Mouse (Mus musculus): ENCODE measurements around the gene Rab3gap1. TPM values are rescaled to one million over a fixed set of nuclear protein-coding genes. Genes with fewer than 3 reads are reported as not detected.

Rab3gap1 gene
- polyA plus RNA-seq, 1 experiment from 2014 or later: 17.0 TPM

Other genes with a start within 250 kb of the Rab3gap1 start
- 1.5 and 3.5 TPM in 2 replicates for gene Tmem163, start 189.2 kb upstream of the Rab3gap1 start, polyA plus RNA-seq (2016; fragmentation: Nextera tagmentation; extraction: Ambion mirVana)
- gene Acmsd, start 139.4 kb upstream of the Rab3gap1 start, polyA plus RNA-seq (2016; fragmentation: Nextera tagmentation; extraction: Ambion mirVana): 0.23 and 0.29 TPM in 2 replicates
- 81.4 and 94.9 TPM in 2 replicates for gene Ccnt2, start 94.6 kb upstream of the Rab3gap1 start, polyA plus RNA-seq (2016; fragmentation: Nextera tagmentation; extraction: Ambion mirVana)
- not detected in 2 replicates for gene Map3k19, start 13.7 kb upstream of the Rab3gap1 start, polyA plus RNA-seq (2016; fragmentation: Nextera tagmentation; extraction: Ambion mirVana)
- gene Zranb3, start 234.3 kb downstream of the Rab3gap1 start, polyA plus RNA-seq (2016; fragmentation: Nextera tagmentation; extraction: Ambion mirVana): 12.5 and 16.6 TPM in 2 replicates
- 77.1 and 86.2 TPM in 2 replicates for gene R3hdm1, start 234.5 kb downstream of the Rab3gap1 start, polyA plus RNA-seq (2016; fragmentation: Nextera tagmentation; extraction: Ambion mirVana)